Mouse (Mus musculus) gastrocnemius, postnatal 25 days (tissue): ENCODE results near the gene Hipk3. TPM values are rescaled to one million over a fixed set of nuclear protein-coding genes. Genes with fewer than 3 reads are reported as not detected.

ENCODE experiments used
- microRNA-seq, 2 experiments: library from miRNA; unstranded; fragments of <30 nt; microRNA quantifications; one replicate each; pipeline ENCODE4 v1.2.0; 2021; ENCODE audit warnings: borderline replicate concordance in 2 of 2
- total RNA-seq, 2 experiments: library from RNA; stranded (reverse); gene quantifications; 1 replicate in 1 of 2; 2 replicates in 1 of 2; pipeline ENCODE4 v1.2.3; 2021

Gene Hipk3
- total RNA-seq, 2 experiments from 2014 or later: 158 to 199 TPM

Small RNA genes within 50 kb of the gene (microRNA-seq; reads per million reads assigned to microRNA genes)
- 0 to 0.26 reads per million in 2 experiments for gene Mir1902

Other genes with a start within 250 kb of the Hipk3 start
- gene D430041D05Rik, start 83.4 kb downstream of the Hipk3 start, total RNA-seq: 1 to 10 TPM in 1 of 2 experiments, under 1 TPM in 1; 0.54 to 1.5 TPM
- 1 to 10 TPM; 9.1 to 9.8 TPM for gene Cstf3, start 96.1 kb upstream of the Hipk3 start, total RNA-seq
- 1 to 10 TPM; 4.4 to 7.1 TPM for gene Tcp11l1, start 217.7 kb upstream of the Hipk3 start, total RNA-seq
- not detected for gene Pin1rt1, start 221.9 kb upstream of the Hipk3 start, total RNA-seq
- 1 to 10 TPM; 1.4 to 1.9 TPM for gene Depdc7, start 248.4 kb upstream of the Hipk3 start, total RNA-seq